Mouse (Mus musculus): ENCODE results near the gene Ccdc171.

- TF ChIP-seq CTCF (IDR thresholded peaks at IDR 0.05; ENCODE audit: low read depth): no peak
- TF ChIP-seq EP300 (optimal IDR thresholded peaks at IDR 0.05): no peak
Measured at GRCm38 (mm10) chr4:83519807-83520206, 5.5 kb upstream of the Ccdc171 start.
